Mouse (Mus musculus): ENCODE results near the gene Gpr153. TPM values are rescaled to one million over a fixed set of nuclear protein-coding genes. Genes with fewer than 3 reads are reported as not detected.

Gene Gpr153
- polyA plus RNA-seq, 1 experiment from 2014 or later = 13.1 TPM

DNA sequence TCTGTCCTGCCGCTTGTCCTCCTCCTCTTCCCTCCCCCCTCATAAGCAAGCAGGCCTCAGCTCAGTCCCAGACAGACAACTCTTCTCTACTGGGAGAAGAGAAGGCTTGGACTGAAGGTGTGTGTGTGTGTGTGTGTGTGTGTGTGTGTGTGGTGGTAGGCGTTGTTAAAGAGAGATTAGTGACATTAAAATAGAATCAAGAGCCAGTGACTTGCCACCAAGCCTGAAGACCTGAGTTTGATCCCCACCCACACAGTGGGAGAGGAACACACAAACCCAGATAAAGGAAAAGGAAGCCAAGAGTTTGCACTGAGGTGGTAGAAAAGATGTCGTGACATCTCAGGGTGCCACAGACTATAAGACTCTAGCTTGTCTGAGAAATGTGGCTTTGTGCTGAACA lies 26.8 kb upstream of the Gpr153 start:
- Histone ChIP-seq H3K36me3 (0 out of 2 replicates have a peak, but pooled peaks cover 5% of the 10 kb centered on the region), H3K4me3 (no peak overlapping the region), H3K4me2 (replicated peaks) (no peak overlapping the region), H3K9me3 (replicated peaks) (no peaks in the 10 kb centered on the region), H3K27me3 (no peaks in the 10 kb centered on the region), H3K27ac (no peak overlapping the region), H3K4me1 (peaks cover 3% of the 10 kb centered on the region; the same call in 1 of the 2 replicates), H3K9ac (no peak overlapping the region)
- no peak for ATAC-seq (ENCODE audit: low FRiP score)
- WGBS = 81% methylated on average over 3 of the region's 3 CpGs

DNA sequence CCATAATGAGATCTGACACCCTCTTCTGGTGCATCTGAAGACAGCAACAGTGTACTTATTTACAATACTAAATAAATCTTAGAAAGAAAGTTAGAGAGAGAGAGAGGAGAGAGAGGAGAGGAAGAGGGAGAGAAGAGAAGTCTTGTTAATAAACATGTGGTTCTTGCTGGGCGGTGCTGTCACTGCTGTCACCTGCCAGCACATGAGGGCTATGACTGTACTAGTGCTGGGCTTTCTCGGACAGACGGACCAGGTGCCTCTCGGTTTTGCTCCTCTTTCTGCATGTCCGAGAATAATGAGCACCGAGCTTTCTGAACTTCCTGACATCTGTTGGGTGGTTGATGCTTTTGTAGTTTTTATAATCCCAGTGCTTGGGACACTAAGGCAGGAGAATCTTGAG lies 23.4 kb upstream of the Gpr153 start:
- Histone ChIP-seq H3K9me3 (replicated peaks) (no peaks in the 10 kb centered on the region), H3K4me1 (peaks cover 8% of the 10 kb centered on the region; the same call in 1 of the 2 replicates), H3K4me2 (replicated peaks) (no peak overlapping the region), H3K27me3 (no peaks in the 10 kb centered on the region), H3K4me3 (no peak overlapping the region), H3K36me3 (0 out of 2 replicates have a peak, but pooled peaks cover 8% of the 10 kb centered on the region), H3K9ac (no peak overlapping the region), H3K27ac (no peak overlapping the region)
- no peak for ATAC-seq (ENCODE audit: low FRiP score)
- WGBS = 93% methylated on average over 6 of the region's 6 CpGs

DNA sequence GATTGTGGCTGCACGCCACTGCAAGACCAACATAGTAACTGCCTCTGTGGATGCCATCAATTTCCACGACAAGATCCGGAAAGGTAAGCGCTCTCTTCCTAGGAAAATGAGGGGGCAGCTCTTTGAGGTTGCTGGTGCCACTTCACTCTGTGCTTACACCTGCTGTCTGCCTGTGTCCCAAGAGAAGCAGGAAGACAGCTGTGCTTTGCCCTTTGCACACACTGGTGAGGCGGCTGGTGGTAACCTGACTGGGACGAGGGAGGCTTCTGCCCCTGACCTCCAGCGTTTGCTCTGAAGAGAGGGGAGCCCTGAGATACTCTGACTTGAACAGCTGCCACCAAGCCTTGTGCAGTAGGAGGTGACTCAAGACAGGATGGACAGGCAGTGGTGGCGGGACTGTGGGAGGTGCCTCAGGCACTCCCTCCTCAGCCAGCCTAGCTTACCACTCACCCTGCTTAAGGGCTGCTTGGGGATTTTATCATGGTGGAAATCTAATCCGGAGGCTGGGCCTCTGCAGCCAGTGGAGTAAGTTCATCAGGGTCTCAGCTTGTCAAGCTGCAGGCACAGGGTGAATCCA lies 20.8 kb upstream of the Gpr153 start:
- H3K4me3 ChIP-seq = no peak overlapping the region
- WGBS = 73% methylated on average over 9 of the region's 9 CpGs
- H3K4me1 ChIP-seq = peaks cover 8% of the 10 kb centered on the region; the same call in 1 of the 2 replicates
- H3K27me3 ChIP-seq = no peaks in the 10 kb centered on the region; the same call in 1 of the 2 replicates
- H3K9ac ChIP-seq = peak overlapping the region; percentile 23; the same call in 1 of the 2 replicates
- H3K4me2 ChIP-seq (replicated peaks) = no peak overlapping the region
- no peaks in the 10 kb centered on the region for H3K9me3 ChIP-seq (replicated peaks)
- H3K27ac ChIP-seq = no peak overlapping the region
- 0 out of 2 replicates have a peak, but pooled peaks cover 8% of the 10 kb centered on the region for H3K36me3 ChIP-seq
- ATAC-seq (ENCODE audit: low FRiP score) = no peak

DNA sequence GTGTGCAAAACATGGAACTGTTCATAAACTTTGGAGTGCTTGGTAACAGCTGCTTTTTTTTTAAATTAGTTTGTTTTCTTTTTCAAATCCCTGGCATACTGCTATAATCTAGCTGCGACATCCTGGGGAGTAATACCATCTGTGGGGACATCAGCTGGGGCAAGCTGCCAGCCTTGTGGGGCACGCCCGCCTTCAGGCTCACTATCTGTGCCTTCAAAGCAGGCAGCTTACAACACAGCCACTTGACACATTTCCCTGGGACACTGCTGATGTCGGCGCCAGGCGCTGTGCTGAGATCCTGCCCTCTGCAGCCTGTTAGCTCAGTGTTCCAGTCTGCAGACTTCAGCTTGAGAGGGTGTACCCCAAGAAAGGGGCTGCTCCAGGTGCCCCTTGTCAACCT lies 17.0 kb upstream of the Gpr153 start:
- 0 out of 2 replicates have a peak, but pooled peaks cover 13% of the 10 kb centered on the region for H3K36me3 ChIP-seq
- H3K4me1 ChIP-seq = peaks cover 12% of the 10 kb centered on the region; the same call in 1 of the 2 replicates
- no peak overlapping the region for H3K4me3 ChIP-seq
- no peak overlapping the region for H3K4me2 ChIP-seq (replicated peaks)
- no peaks in the 10 kb centered on the region for H3K9me3 ChIP-seq (replicated peaks)
- no peak overlapping the region for H3K27ac ChIP-seq
- H3K27me3 ChIP-seq = no peaks in the 10 kb centered on the region; the same call in 1 of the 2 replicates
- WGBS = 68% methylated on average over 6 of the region's 6 CpGs
- no peak overlapping the region for H3K9ac ChIP-seq
- ATAC-seq (ENCODE audit: low FRiP score) = no peak

DNA sequence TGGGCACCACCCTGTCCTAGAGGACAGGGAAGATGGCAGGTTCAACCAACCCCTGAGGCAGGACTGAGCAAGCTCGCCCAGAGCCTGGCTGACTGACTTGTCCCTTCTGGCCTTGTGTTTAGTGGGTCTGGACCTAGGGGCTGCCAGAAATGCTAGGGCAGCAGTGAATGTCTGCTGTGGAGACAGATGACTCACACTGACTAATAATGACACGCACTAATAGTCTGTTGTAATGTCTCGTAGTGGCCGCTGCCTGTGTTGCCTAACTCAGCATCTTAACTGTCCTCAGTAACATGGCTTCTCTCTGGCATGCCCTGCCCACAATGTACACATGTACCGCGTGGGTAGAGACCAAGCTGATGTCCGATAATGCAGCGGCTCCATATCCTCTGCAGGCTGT lies 13.6 kb upstream of the Gpr153 start:
- no peaks in the 10 kb centered on the region; the same call in 1 of the 2 replicates for H3K27me3 ChIP-seq
- H3K9me3 ChIP-seq (replicated peaks) = no peaks in the 10 kb centered on the region
- ATAC-seq (ENCODE audit: low FRiP score) = no peak
- WGBS = 93% methylated on average over 8 of the region's 8 CpGs
- H3K27ac ChIP-seq = no peak overlapping the region
- H3K9ac ChIP-seq = no peak overlapping the region
- 0 out of 2 replicates have a peak, but pooled peaks cover 4% of the 10 kb centered on the region for H3K36me3 ChIP-seq
- H3K4me1 ChIP-seq = peaks cover 20% of the 10 kb centered on the region
- H3K4me2 ChIP-seq (replicated peaks) = no peak overlapping the region
- no peak overlapping the region for H3K4me3 ChIP-seq

DNA sequence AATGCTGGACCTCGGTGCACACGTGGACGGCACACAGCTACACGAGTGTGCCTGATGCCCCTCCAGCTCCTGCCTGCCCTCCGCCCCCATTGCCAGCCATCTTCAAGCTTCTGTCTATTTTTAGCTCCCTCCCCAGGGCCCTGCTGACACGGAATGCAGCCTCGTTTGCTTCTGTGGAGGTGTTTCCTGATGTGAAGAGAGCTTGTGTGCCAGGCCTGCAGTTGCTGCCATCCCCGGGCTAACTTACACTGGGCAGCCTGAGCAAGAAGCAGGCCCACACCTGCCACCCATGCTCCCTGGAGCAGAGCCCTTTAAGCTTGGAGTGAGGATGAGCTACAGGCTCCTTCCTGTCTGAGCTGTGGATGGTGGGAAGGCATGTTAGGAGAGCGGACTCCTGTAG lies 11.8 kb upstream of the Gpr153 start:
- no peak overlapping the region for H3K9ac ChIP-seq
- peaks cover 25% of the 10 kb centered on the region for H3K4me1 ChIP-seq
- no peak overlapping the region for H3K27ac ChIP-seq
- H3K36me3 ChIP-seq = 0 out of 2 replicates have a peak, but pooled peaks cover 4% of the 10 kb centered on the region
- H3K4me2 ChIP-seq (replicated peaks) = no peak overlapping the region
- no peaks in the 10 kb centered on the region; the same call in 1 of the 2 replicates for H3K27me3 ChIP-seq
- no peak overlapping the region for H3K4me3 ChIP-seq
- no peaks in the 10 kb centered on the region for H3K9me3 ChIP-seq (replicated peaks)
- ATAC-seq (ENCODE audit: low FRiP score) = no peak
- WGBS = 73% methylated on average over 9 of the region's 9 CpGs

DNA sequence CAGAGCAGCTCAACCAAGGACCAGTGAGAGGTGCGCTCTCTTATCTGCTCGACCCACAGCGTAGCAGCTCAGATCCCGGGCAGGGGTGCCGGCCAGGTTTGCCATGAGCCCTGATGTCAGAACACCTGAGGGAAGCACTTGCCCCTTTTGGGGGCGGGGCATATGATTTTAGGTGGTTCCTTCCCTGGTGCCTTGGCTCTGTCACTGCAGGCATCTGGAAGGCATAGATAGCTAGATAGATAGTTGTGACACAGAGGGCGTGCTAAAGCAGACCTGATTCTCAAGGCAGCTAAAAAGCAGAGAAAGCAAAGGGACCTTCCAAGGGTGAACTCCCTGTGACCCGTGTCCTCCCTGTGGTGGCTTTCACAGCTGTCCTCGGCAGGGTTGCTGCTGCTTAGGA lies 10.9 kb upstream of the Gpr153 start:
- no peak for ATAC-seq (ENCODE audit: low FRiP score)
- 58% methylated on average over 9 of the region's 9 CpGs for WGBS
- no peaks in the 10 kb centered on the region for H3K9me3 ChIP-seq (replicated peaks)
- H3K4me2 ChIP-seq (replicated peaks) = no peak overlapping the region
- H3K36me3 ChIP-seq = 0 out of 2 replicates have a peak, but pooled peaks cover 4% of the 10 kb centered on the region
- no peak overlapping the region for H3K9ac ChIP-seq
- H3K27ac ChIP-seq = no peak overlapping the region
- no peak overlapping the region for H3K4me3 ChIP-seq
- H3K4me1 ChIP-seq = peaks cover 33% of the 10 kb centered on the region
- no peaks in the 10 kb centered on the region; the same call in 1 of the 2 replicates for H3K27me3 ChIP-seq

DNA sequence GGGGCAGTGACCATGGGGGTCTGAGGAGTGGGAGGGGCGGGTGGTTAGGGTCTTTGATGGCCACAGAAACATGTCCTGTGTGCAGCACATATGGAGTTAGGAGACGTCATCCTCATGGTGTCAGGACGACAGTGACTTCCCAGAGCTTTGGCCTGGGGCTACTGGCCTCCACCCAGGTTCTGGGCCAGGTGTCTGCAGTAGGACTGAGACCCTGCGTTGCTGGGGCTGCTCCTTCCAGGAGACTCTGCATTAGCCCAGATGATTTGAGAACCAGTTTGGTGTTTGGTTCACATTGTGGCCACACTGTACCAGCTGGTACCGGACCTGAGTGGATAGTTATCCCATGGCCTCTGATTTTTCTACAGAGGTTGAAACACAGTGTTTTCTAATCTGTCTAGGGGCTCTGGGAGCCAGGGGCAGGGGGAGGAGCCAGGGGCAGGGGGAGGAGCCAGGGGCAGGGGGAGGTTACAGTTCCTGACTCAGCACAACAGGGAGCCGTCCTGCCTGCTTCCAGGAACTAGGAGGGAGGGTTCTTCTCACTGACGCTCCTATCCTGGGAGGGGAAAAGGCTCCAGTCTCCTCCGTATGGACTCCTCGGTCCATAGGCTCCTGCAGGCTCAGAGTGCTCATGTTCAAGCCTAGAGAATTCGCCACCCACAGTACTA lies 10.4 kb upstream of the Gpr153 start:
- Histone ChIP-seq H3K4me3 (no peak overlapping the region), H3K9me3 (replicated peaks) (no peaks in the 10 kb centered on the region), H3K36me3 (0 out of 2 replicates have a peak, but pooled peaks cover 4% of the 10 kb centered on the region), H3K27ac (no peak overlapping the region), H3K4me1 (peaks cover 35% of the 10 kb centered on the region), H3K27me3 (no peaks in the 10 kb centered on the region; the same call in 1 of the 2 replicates), H3K9ac (0 out of 2 replicates have a peak overlapping the region, but pooled peaks have one; percentile 38), H3K4me2 (replicated peaks) (no peak overlapping the region)
- WGBS = 23% methylated on average over 10 of the region's 10 CpGs
- no peak for ATAC-seq (ENCODE audit: low FRiP score)

DNA sequence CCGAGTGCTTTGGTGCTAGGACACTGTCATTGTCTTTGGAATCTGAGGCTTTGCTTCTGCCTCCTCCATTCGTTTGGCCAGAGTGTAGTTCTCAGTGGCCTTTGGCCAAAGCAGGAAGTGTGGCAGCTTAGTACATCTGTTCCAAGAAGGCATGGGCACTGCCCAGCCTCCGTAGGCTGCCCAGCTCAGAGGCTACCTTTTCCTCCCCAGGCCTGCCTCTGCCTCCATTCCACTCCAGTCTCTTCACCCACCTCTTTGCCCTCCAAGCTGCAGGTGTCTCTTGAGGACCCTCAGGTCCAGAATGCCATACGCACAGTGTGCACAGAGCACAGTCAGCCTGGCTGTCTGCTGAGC lies 9.9 kb upstream of the Gpr153 start:
- Histone ChIP-seq H3K4me3 (no peak overlapping the region), H3K36me3 (0 out of 2 replicates have a peak, but pooled peaks cover 4% of the 10 kb centered on the region), H3K27me3 (peaks cover under 1% of the 10 kb centered on the region; the same call in 1 of the 2 replicates), H3K4me1 (peaks cover 35% of the 10 kb centered on the region), H3K9ac (0 out of 2 replicates have a peak overlapping the region, but pooled peaks have one; percentile 38), H3K4me2 (replicated peaks) (no peak overlapping the region), H3K27ac (no peak overlapping the region), H3K9me3 (replicated peaks) (no peaks in the 10 kb centered on the region)
- ATAC-seq (ENCODE audit: low FRiP score) = no peak
- 44% methylated on average over 4 of the region's 4 CpGs for WGBS

DNA sequence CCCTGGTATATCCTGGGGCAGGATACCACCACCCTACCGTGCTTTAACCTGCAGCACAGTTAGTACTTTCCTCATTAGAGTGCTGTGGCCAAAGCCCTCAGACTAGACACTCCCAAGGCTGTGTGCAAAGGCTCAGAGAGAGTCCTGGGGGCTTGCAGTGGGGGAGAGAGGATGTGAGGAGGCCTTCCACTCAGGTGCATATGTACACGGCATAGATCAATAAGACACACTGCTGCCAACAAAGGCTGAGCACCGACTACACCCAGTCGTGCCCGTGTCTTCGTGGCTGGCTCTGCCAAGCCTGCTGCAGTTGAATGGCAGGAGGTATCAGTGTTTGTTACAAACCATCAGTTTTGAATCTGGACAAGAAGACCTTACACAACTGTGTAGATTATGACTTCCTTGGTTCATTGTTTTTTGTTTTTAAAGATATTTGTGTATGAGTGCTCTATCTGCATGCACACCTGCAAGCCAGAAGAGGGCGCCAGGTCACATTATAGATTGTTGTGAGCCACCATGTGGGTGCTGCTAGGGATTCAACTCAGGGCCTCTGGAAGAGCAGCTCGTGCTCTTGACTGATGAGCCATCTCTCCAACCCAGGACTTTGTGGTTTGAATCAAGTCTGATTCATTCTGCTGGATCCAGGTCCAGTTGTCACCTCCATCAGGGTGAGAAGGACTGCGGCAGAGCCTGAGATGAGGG lies 9.0 kb upstream of the Gpr153 start:
- ATAC-seq (ENCODE audit: low FRiP score) = no peak
- 89% methylated on average over 9 of the region's 9 CpGs for WGBS

DNA sequence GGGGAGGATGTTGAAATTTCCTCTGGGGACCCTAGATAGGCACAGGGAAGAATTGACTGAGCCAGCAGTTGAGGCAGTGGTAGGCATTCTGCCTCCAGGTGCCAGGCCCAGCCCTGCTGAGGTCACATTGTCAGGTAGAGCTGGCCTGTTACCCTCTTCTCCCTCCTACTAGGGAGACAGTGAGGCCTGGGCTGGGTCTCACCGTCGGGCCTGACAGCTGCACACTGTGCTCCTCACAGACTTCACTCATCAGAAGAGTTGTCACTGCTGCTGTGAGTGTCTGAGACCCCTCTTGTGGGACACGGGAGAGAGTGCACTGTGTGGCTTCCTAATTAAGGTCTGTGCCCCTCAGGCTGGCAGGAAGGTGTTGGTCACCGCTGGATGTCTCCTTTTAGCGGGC lies 8.2 kb upstream of the Gpr153 start:
- H3K36me3 ChIP-seq = 0 out of 2 replicates have a peak, but pooled peaks cover 2% of the 10 kb centered on the region
- H3K4me2 ChIP-seq (replicated peaks) = no peak overlapping the region
- H3K4me3 ChIP-seq = no peak overlapping the region
- WGBS = 39% methylated on average over 5 of the region's 5 CpGs
- H3K27ac ChIP-seq = no peak overlapping the region
- no peaks in the 10 kb centered on the region for H3K9me3 ChIP-seq (replicated peaks)
- no peak for ATAC-seq (ENCODE audit: low FRiP score)
- peak overlapping the region; percentile 19; the same call in 1 of the 2 replicates for H3K9ac ChIP-seq
- peaks cover 15% of the 10 kb centered on the region; the same call in 1 of the 2 replicates for H3K27me3 ChIP-seq
- peaks cover 35% of the 10 kb centered on the region for H3K4me1 ChIP-seq

More for the DNA sequence above, 9.0 kb upstream of the Gpr153 start:
- H3K36me3 ChIP-seq = 0 out of 2 replicates have a peak, but pooled peaks cover 4% of the 10 kb centered on the region
- peaks cover 35% of the 10 kb centered on the region for H3K4me1 ChIP-seq
- H3K9me3 ChIP-seq (replicated peaks) = no peaks in the 10 kb centered on the region
- peaks cover 9% of the 10 kb centered on the region; the same call in 1 of the 2 replicates for H3K27me3 ChIP-seq
- H3K9ac ChIP-seq = no peak overlapping the region
- no peak overlapping the region for H3K4me3 ChIP-seq
- no peak overlapping the region for H3K27ac ChIP-seq
- no peak overlapping the region for H3K4me2 ChIP-seq (replicated peaks)

Measured in hindbrain, embryonic 12.5 days (tissue).